Mouse (Mus musculus) lung, postnatal 0 days (tissue): ENCODE results near the gene Pde4d. TPM values are rescaled to one million over a fixed set of nuclear protein-coding genes. Genes with fewer than 3 reads are reported as not detected.
A peak's percentile ranks its signal among the peaks of the same experiment; 100 is the strongest.

Source experiments
- ATAC-seq: fragments of 200-750 bp; cut with Nextera tagmentation; 2 replicates; pipeline ENCODE4 v1.8.0; 2017; ENCODE audit warnings: moderate library complexity
- DNase-seq: peaks from one replicate; pipeline ENCODE4 v3.0.0-alpha.2; 2016; ENCODE audit warnings: low spot score
- H3K27ac ChIP-seq: fragments of 300-500 bp; sonication (generic); 2 replicates; pipeline ENCODE4 v1.5.1; 2014; ENCODE audit warnings: antibody characterized with exemption, mild to moderate bottlenecking, low read length, mixed read lengths
- H3K27me3 ChIP-seq: fragments of 300-500 bp; sonication (generic); replicated peaks from 2 replicates; pipeline ENCODE4 v1.6.1; 2014; ENCODE audit warnings: low read length, mixed read lengths; ENCODE audit not compliant: insufficient read depth
- H3K36me3 ChIP-seq: fragments of 300-500 bp; sonication (generic); 2 replicates; pipeline ENCODE4 v1.6.1; 2014; ENCODE audit warnings: low read length, mixed read lengths; ENCODE audit not compliant: insufficient read depth
- H3K4me1 ChIP-seq: fragments of 300-500 bp; sonication (generic); 2 replicates; pipeline ENCODE4 v1.6.1; 2014; ENCODE audit warnings: antibody characterized with exemption, low read depth, low read length, mixed read lengths; ENCODE audit not compliant: insufficient read depth
- H3K4me2 ChIP-seq: fragments of 300-500 bp; sonication (generic); replicated peaks from 2 replicates; pipeline ENCODE4 v1.6.1; 2014; ENCODE audit warnings: low read depth, mild to moderate bottlenecking, low read length, moderate library complexity, mixed read lengths
- H3K4me3 ChIP-seq: fragments of 300-500 bp; sonication (generic); 2 replicates; pipeline ENCODE4 v1.5.1; 2014; ENCODE audit warnings: low read depth, low read length
- H3K9ac ChIP-seq: fragments of 300-500 bp; sonication (generic); replicated peaks from 2 replicates; pipeline ENCODE4 v1.6.1; 2014; ENCODE audit warnings: low read depth, mild to moderate bottlenecking
- H3K9me3 ChIP-seq: fragments of 300-500 bp; sonication (generic); 2 replicates; pipeline ENCODE4 v1.6.1; 2016; ENCODE audit warnings: low read length, mixed read lengths
- CTCF ChIP-seq: IDR thresholded peaks from 2 replicates; pipeline ENCODE4 v1.5.1; 2016; ENCODE audit warnings: antibody characterized with exemption, mild to moderate bottlenecking
- EP300 ChIP-seq: IDR thresholded peaks from 2 replicates; pipeline ENCODE4 v1.6.1; 2016; ENCODE audit warnings: antibody characterized with exemption, mild to moderate bottlenecking, control low read depth
- WGBS: fragments of 180-500 bp; shearing (Covaris S2); extraction: QIAGEN DNeasy Blood & Tissue Kit; methylation state at CpG from one replicate; pipeline ENCODE4 v1.1.7; 2014; 5-methylcytosine and 5-hydroxymethylcytosine counted together
- polyA plus RNA-seq: library from polyadenylated mRNA; unstranded; fragments of >200 nt; fragmentation: Nextera tagmentation; extraction: Ambion mirVana; gene quantifications from 2 replicates; pipeline ENCODE4 v1.2.1, GENCODE M21; 2015

Pde4d gene
- polyA plus RNA-seq, 1 experiment from 2014 or later = 19.7 TPM

DNA sequence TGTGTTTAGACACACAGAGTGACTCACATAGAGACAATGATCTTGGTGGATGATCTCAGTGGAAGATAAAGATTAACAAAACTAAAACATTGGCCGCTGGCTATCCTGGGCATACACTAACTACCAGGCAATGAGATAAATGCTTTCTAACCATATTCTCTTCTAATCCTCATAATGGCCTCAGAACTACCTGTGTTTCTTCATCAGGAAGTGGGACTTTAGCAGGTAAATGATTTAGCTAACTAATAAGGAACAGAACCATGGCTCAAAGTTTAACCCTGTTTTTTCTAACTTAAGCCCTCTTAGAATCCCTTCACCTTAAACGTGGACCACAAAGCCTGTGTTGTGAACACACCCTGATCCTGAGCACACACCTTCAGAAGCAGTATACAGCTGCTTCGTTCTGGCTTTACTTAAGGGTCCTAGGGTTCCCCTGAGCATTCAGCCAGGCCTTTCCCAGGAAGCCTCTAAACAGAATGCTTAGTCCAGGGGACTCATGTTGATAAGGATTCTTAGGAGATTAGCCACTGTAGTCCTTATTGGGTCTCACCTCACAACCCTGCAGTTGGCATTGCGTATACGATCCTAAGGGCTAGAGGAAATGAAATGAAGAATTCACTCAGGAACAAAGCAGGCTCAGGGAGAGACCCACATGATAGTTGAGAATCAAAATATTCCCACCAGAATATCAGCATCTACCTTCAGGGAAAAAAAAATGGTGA lies 1283.1 kb downstream of the Pde4d start:
- no peak overlapping the region for H3K27ac ChIP-seq

DNA sequence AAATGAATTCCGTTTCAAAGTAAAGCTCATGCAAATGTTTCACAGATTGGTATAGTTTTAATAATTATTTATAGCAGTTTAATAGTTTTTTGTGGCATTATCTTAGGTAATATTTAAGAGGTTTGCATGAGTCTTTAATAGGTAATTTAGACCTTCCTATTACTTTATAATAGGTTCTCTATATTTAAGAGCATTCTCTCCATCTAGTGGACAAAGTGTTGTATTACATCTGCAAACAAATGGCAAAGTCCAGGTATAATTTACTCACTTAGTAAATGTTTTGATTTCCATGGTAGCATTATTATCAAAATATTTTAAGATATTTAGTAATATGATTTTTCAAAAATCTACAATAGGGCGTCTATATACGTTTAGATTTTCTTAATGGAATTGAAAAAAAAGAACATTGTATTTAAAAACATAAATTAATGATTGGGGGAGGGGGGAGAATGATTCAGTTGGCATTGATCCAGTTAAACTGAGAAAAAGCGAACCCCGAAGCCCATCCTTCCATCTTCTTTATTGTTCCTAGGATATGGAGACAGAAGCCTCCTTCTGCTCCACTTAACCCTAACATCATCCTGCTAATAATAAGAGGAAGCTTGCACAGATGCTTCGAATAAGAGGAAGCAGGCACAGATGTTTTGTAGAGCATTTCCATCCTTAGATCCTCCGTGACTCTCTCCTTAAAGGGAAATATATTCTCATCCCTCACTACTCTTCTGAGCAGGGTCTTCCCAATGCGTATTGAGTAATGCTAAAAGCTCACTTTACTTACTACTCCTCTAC lies 1286.7 kb downstream of the Pde4d start:
- no peak overlapping the region for H3K4me2 ChIP-seq
- ATAC-seq (no peak), DNase-seq (peak; percentile 76)
- H3K27ac ChIP-seq = no peak overlapping the region
- no peak overlapping the region for H3K4me3 ChIP-seq
- H3K9ac ChIP-seq = no peak overlapping the region
- WGBS = 38% methylated on average over 8 of the region's 8 CpGs
- H3K4me1 ChIP-seq = no peaks in the 10 kb centered on the region
- H3K36me3 ChIP-seq = no peaks in the 10 kb centered on the region
- no peaks in the 10 kb centered on the region for H3K9me3 ChIP-seq
- TF ChIP-seq EP300 (no peak), CTCF (peak; percentile 71)
- H3K27me3 ChIP-seq = no peaks in the 10 kb centered on the region

More for the DNA sequence above, 1283.1 kb downstream of the Pde4d start:
- DNase-seq (no peak), ATAC-seq (no peak)
- Histone ChIP-seq H3K4me3 (no peak overlapping the region), H3K4me1 (no peaks in the 10 kb centered on the region), H3K9ac (no peak overlapping the region), H3K27me3 (no peaks in the 10 kb centered on the region), H3K9me3 (no peaks in the 10 kb centered on the region), H3K36me3 (no peaks in the 10 kb centered on the region), H3K4me2 (no peak overlapping the region)
- WGBS = 76% methylated on average over 5 of the region's 5 CpGs
- TF ChIP-seq EP300 (no peak), CTCF (no peak)

DNA sequence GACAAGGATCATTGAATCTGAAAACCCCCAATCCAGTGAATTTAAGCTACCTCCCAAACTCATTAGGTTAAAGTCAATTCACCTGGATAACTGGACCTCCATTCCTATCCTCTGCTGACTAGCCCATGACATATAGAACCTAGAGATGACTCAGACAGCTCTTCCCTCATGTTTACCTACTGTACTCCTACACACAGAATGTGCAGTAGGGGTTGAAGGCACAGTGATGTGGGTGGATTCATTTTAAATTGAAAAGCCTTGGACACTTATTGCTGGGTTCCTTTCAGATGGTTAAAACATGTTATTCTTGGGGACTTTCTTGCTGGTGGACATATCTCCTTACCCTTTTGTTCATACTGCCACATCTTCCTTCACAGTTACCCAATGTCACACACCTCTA lies 1296.7 kb downstream of the Pde4d start:
- H3K4me2 ChIP-seq = no peak overlapping the region
- H3K4me1 ChIP-seq = no peaks in the 10 kb centered on the region
- TF ChIP-seq CTCF = no peak
- H3K27ac ChIP-seq = no peak overlapping the region
- H3K9me3 ChIP-seq = no peaks in the 10 kb centered on the region
- H3K27me3 ChIP-seq = no peaks in the 10 kb centered on the region
- no peak overlapping the region for H3K9ac ChIP-seq
- no peaks in the 10 kb centered on the region; the same call in 1 of the 2 replicates for H3K36me3 ChIP-seq
- H3K4me3 ChIP-seq = no peak overlapping the region
- DNase-seq = no peak
- ATAC-seq = no peak

DNA sequence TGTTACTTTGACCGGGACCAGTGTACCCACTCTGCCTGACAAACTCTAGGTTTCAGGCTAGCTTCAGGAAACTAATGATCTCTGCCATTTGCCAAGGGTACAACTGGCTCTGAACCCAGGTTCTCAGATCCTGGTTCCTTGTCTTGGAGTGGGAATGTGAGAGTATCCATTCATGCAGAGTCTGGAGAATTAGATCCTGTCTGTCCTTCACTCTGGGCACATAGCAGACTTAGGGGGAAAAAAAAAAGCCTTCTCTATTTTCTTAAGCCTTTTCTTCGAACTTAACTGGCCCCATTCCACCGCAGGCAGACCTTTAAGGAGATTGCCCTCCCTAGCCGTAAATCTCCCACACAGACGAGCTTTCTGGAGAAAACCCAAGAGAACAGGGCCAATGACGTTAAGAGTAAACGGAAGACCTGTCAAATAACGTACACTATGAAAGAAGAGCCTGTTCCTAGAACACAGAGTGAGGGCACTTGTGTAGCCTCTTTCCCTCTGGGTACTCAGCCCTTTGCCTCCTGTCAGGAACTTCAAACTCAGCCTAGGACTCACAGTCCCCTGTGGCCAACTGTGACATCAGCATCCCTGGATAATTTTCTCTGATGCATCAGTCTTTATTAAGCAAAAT lies 1302.6 kb downstream of the Pde4d start:
- Histone ChIP-seq H3K27ac (no peak overlapping the region), H3K4me3 (no peak overlapping the region), H3K9me3 (no peaks in the 10 kb centered on the region), H3K4me2 (no peak overlapping the region), H3K9ac (no peak overlapping the region), H3K27me3 (no peaks in the 10 kb centered on the region), H3K4me1 (no peaks in the 10 kb centered on the region), H3K36me3 (no peaks in the 10 kb centered on the region)
- ATAC-seq (peak; percentile 73), DNase-seq (peak; percentile 26)
- no peak for TF ChIP-seq CTCF
- TF ChIP-seq EP300 = peak; percentile 60; the same call in 1 of the 2 replicates
- WGBS = 26% methylated on average over 8 of the region's 8 CpGs

DNA sequence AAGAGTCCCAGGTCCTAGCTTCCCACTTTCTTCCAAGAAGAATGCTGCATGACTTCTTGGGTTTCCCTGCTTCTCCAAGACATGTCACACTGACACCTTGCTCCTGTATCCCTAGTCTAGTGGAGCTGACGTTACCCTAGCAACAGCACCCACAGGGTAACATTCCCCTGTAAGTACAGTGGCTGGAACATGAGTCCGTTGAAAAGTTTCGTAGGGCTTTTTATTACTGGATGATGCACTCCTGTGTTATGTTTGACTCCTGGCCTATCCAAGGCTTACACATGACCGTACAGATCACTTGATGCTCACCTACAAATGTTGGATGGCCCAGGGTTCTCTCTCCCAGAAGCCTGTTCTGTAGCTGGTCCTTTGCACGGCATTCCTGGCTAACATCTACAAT lies 1307.1 kb downstream of the Pde4d start:
- Histone ChIP-seq H3K4me1 (no peaks in the 10 kb centered on the region), H3K9me3 (no peaks in the 10 kb centered on the region), H3K4me2 (no peak overlapping the region), H3K27me3 (no peaks in the 10 kb centered on the region), H3K27ac (no peak overlapping the region), H3K4me3 (no peak overlapping the region), H3K36me3 (no peaks in the 10 kb centered on the region), H3K9ac (no peak overlapping the region)
- WGBS = 83% methylated on average over 5 of the region's 5 CpGs
- TF ChIP-seq EP300 (no peak), CTCF (no peak)
- ATAC-seq = no peak
- no peak for DNase-seq

DNA sequence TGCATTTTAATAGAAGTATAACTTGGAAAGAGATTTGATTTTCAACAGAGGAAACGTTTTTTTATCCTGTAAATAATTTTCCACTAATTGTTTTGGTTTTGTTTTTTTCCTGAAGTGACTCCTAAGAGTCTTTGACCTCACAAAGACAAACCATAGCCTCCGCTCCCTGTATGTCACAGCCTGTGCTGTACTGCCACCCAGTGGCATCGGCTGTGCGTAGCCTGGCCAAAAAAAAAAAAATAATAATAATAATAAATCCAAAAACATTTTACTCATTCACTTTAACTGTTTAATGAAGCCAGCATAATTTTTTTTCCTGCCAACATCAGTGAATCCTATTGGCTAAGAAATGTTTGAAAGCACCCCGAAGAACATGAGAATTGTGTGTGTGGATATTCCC lies 1309.5 kb downstream of the Pde4d start:
- no peaks in the 10 kb centered on the region for H3K9me3 ChIP-seq
- no peaks in the 10 kb centered on the region for H3K36me3 ChIP-seq
- ATAC-seq (no peak), DNase-seq (peak; percentile 66)
- no peak overlapping the region for H3K4me3 ChIP-seq
- H3K4me1 ChIP-seq = no peaks in the 10 kb centered on the region
- TF ChIP-seq CTCF (peak; percentile 73), EP300 (no peak)
- 43% methylated on average over 5 of the region's 5 CpGs for WGBS
- H3K4me2 ChIP-seq = no peak overlapping the region
- no peak overlapping the region for H3K27ac ChIP-seq
- H3K9ac ChIP-seq = no peak overlapping the region
- H3K27me3 ChIP-seq = no peaks in the 10 kb centered on the region
